Mouse (Mus musculus): ENCODE measurements around the gene Abl1.

Abl1 gene

DNA sequence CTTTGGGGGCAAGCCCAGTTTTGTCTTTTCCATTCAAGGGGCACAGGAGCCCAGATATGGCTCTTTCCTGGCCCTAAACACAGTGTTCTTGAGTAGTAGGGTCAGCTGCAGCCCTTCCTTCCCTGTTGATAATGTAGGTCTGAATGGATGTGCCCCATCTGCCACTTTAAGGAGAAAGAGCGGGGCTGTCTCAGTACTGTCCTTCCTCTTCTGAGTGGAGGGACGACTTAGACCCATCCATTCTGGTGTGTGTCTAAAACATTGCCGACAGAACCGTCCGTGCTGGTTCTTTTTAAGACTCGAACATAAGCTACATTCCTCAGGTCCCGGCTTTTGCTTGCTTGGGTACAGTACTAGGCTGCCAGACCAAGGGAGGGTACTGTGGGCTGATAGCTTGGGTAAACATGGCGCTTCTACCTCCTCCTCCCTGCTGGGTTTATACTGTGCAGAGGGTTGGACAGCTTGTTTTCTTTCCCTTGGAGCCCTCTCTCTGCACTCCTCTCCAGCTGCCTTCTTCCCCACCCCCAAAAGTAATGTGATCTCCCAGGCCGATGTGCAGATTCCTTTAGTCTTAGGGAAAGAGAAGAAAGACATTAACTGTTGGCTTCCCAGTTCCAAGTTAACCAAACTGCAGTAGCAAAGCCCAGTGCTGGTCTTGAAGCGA lies 61.0 kb downstream of the Abl1 start:
- DNase-seq: no peak

DNA sequence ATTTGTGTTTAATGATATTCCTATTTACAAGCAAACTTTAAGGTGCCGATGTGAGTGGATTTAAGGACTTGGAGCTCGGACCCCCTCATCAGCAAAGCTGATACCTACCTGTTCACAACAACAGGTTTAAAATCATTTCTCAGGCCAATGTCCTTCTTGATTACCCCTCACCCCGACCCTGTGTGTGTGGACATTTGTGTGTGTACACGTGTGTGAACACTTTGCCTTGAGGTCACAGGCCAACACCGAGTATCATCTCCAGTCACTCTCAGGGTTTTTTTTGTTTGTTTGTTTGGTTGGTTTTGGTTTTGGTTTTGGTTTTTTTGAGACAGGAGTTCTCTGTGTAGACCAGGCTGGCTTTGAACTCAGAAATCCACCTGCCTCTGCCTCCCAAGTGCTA lies 62.0 kb downstream of the Abl1 start:
- DNase-seq: no peak

GRCm38 (mm10) chr2:31757472-31757871 lies 69.3 kb downstream of the Abl1 start:
- no peak for DNase-seq

DNA sequence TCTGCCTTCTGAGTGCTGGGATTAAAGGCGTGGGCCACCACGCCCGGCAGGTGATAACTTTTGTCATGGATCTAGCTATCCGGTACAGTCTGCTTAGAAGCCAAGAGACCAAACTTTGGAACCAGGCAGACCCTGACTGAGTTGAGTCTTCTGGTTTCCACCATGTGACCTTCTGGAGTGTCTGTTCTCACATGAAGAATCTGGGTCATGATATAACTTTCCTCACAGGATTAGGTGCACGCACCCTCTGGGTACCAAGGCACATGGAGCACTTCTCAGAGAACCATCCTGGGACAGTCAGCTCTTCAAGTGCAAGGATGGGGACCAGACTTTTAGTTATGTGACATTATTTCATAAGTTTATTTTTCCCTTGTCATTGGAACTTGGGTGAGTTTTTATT lies 70.8 kb downstream of the Abl1 start:
- no peak for DNase-seq

- DNase-seq: peak; percentile 82 to 87
Observed at GRCm38 (mm10) chr2:31759751-31760460, 71.7 kb downstream of the Abl1 start.

DNA sequence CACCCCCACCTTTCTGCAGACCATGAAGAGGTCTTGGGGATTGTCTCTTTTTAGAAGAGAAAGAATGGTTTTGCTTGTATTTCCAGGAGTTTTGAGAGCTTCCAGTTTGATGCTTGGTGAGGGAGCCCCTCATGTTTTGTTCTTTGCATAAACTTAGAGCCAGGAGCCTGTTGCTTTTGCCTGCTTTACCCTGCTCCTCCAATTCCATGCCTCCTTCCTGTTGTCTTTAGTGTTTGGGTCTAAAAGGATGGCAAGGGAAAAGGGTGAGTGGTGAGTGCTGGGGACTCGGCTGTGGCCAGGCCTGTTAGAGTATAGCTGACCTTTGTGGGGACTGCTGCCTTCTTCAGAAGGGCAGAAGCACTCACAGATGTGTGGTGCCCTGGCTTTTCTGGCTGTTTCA lies 72.3 kb downstream of the Abl1 start:
- peak in 1 of 2 experiments; percentile 8 for DNase-seq

- DNase-seq: peak in 1 of 2 experiments; percentile 6
Observed at GRCm38 (mm10) chr2:31761115-31761531, 72.9 kb downstream of the Abl1 start.

DNA sequence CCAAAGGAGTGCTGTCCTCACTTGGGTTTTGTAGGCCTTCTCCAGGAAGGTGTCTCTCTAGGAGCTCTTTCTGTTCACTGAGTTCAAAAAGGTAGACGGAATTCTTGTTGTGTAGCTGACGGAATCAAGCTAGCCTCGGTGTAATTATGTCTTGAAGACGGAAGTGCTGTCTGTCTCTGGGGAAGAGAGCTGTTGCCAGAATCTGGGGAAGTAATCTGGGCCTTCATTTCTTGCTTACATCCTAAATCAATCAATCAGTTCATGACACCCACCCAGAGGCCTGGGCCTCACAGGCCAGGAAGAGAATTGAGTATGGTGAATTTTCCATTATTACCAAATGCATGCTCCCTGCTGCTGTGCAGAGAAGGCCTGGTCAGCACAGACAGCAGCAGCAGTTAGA lies 73.4 kb downstream of the Abl1 start:
- DNase-seq: no peak

GRCm38 (mm10) chr2:31762155-31762554 lies 74.0 kb downstream of the Abl1 start:
- DNase-seq: no peak

GRCm38 (mm10) chr2:31762853-31763252 lies 74.7 kb downstream of the Abl1 start:
- DNase-seq: no peak

DNA sequence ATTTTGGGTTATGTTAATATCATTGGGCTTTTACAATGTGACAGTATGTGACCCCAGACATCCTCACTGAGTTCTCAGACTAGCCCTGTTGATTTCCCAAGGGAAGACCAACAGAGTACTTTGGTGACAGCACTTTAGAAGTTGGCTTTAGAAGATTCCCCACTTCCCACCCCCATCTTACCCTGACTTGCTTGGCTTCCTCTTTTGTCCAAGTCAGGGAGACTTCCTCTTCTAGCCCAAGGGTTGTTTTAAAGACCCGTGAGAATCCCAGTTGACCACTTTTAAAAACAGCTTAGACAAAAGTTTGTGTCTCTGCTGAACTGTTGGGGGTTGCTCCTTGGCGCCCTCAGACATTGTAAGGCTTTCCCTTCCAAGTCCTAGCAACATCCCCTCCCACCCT lies 75.1 kb downstream of the Abl1 start:
- no peak for DNase-seq

DNA sequence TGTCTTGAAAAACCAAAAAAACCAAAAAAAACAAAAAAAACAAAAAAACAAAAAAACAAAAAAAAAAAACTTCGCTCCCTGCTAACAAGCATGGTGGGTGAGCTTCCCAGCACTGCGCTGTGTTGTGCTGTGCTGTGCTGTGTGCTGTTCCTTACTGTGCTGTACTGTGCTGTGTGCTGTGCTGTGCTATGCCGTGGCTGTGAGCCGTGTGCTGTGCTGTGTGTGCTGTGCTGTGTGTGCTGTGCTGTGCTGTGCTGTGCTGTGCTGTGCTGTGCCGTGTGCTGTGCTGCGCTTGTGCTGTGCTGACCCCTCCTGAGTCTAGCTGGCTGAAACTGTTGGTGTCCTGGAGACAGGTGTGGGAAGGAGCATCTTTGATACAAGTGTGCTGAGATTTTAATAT lies 78.9 kb downstream of the Abl1 start:
- no peak for DNase-seq

DNA sequence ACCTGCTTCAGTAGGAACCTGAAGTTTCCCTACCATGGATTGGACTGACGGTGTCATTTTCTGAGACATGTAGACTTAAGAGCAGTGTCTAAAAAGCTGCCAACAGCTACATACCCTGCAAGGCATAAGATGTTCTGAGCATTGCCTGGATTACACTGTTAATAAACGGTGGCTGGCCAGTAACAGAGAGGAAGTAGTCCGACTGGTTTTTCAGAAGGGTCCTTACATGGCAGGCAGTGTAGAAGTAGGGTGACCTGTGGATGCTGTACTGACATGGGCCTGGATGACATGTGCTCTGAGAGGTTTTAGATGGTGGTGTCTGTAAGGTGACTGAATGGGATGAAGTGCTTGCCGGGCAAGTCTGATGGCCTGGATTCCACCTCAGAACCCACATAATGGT lies 79.6 kb downstream of the Abl1 start:
- no peak for DNase-seq

- no peak for DNase-seq
Observed at GRCm38 (mm10) chr2:31769115-31769514, 80.9 kb downstream of the Abl1 start.

GRCm38 (mm10) chr2:31769631-31770111 lies 81.5 kb downstream of the Abl1 start:
- no peak for DNase-seq

- peak; percentile 34 to 58 for DNase-seq
Observed at GRCm38 (mm10) chr2:31770781-31771441, 82.7 kb downstream of the Abl1 start.

- no peak for DNase-seq
Observed at GRCm38 (mm10) chr2:31776479-31776878, 88.3 kb downstream of the Abl1 start.

DNA sequence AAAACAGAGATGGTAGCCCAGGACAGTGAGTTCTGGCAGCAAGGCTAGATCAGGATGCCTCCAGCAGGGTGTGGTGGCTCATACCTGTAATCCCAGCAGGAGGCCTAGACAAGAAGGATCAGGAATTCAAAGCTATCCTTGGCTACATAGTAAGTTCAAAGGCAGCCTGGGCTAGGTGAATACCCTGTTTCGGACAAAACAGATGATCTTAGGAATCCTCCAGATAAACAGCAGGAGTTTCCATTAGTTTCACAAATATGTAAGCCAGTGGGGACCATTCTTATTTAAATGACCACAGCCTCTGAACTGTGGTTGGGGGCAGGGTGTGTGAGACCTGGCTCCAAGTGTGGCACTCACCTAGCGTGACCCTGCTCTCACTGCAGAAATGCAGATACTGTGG lies 91.1 kb downstream of the Abl1 start:
- DNase-seq: no peak

GRCm38 (mm10) chr2:31782958-31783602 lies 94.9 kb downstream of the Abl1 start:
- no peak for DNase-seq

- peak; percentile 69 to 72 for DNase-seq
Observed at GRCm38 (mm10) chr2:31785074-31785473, 96.9 kb downstream of the Abl1 start.

- DNase-seq: peak; percentile 71 to 74
Observed at GRCm38 (mm10) chr2:31787029-31787428, 98.9 kb downstream of the Abl1 start.

- DNase-seq: no peak
Observed at GRCm38 (mm10) chr2:31788227-31788626, 100.1 kb downstream of the Abl1 start.

DNA sequence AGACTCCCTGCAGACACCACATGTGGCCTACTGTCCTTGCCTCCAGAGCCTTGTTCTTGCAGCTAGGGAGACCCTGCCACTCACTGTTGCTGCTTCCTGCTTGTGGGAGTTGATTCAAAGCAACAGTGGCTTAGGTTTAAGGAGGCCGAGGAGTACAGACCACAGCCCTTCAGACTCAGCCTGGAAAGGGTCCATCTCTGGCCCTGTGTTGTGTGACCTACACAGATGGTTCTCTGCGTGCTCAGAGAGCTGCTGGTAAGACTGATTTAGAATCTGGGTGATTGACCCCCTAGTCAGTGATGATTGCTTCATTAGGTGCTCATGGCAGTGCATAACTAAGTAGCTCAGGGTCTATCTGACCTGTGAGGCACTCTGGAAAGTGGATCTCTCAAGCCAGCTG lies 101.0 kb downstream of the Abl1 start:
- DNase-seq: no peak

Data from thymus, postnatal 36 days (tissue).